Mouse (Mus musculus): ENCODE results near the gene Slc15a1.

DNA sequence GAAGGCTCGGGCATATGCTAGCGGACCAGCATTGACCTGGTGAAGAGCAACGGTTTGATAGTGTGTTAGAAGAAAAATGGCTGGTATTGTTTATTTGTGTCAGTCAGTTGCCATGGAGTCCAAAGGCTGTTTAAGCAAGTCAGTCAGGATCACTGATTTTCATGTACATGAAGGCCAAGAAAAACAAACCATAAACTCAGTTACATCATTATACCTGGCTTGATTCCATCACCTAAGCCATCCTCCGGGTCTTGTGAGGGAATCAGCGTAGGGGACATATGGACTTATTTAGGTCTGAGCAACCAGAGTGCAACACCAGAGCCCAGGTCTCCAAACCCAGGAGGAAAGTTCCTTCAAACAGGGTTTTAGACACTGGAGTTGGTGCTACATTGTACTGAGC is 41.6 kb upstream of the Slc15a1 start:
- TF ChIP-seq POLR2A (IDR thresholded peaks at IDR 0.05; ENCODE audit: extremely low read depth, insufficient read depth, low read length): no peak
- TF ChIP-seq CTCF (IDR thresholded peaks at IDR 0.05; ENCODE audit: extremely low read depth, insufficient read depth, low read length): no peak
